Mouse (Mus musculus): ENCODE results near the gene Tubg2. TPM values are rescaled to one million over a fixed set of nuclear protein-coding genes. Genes with fewer than 3 reads are reported as not detected.
"Not testable (repeated sequence)": the region's sequence is repeated elsewhere in the genome, so short reads cannot be mapped to it uniquely, and the experiment has no call there.

The Tubg2 gene
- polyA plus RNA-seq, 1 experiment: not detected

GRCm38 (mm10) chr11:101119761-101120544 lies 35.8 kb upstream of the Tubg2 start, which contains the start of the genes Retreg3 and Tubg1:
TSS of gene Retreg3 (minus strand) at chr11:101119893.
TSS of gene Tubg1 (plus strand) at chr11:101119938.
- peaks cover 18% of the 10 kb centered on the region for H3K4me1 ChIP-seq (ENCODE audit: control insufficient read depth, insufficient read depth, low read length)
- H3K4me3 ChIP-seq (ENCODE audit: insufficient read depth, low read depth, low read length): peak within 1 kb of the TSS; percentile 76
- TF ChIP-seq CTCF (IDR thresholded peaks at IDR 0.05; ENCODE audit: insufficient read depth, low read depth, low read length): no peak
- TF ChIP-seq POLR2A (IDR thresholded peaks at IDR 0.05; ENCODE audit: insufficient read depth, low read depth, low read length): peak; percentile 96
- peak within 1 kb of the TSS; percentile 68 for H3K27ac ChIP-seq (ENCODE audit: insufficient read depth, low read depth, low read length)
- WGBS: under 1% methylated on average over 61 of the region's 61 CpGs

DNA sequence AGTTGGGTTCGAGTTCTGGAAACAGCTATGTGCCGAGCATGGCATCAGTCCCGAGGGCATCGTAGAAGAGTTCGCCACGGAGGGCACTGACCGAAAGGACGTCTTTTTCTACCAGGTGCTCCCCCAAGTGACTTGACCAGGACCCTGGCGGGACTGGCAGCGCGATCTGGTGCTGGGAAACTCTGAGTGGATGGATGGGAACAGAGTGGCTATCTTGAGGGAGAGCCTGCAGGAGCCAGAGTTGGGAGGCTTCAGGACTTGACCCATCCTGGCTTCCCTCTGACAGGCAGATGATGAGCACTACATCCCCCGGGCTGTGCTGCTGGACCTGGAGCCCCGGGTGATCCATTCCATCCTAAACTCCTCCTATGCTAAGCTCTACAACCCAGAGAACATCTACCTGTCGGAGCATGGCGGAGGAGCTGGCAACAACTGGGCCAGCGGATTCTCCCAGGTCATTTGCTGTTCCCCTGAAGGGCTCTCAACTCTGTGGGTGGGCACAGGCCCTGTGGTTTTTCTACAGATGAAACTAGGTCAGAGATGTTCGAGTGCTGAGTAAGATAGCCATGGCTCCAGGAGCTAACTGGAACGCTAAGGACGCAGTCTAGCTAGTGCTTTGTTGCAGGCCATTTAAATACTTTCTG lies 35.0 kb upstream of the Tubg2 start:
- no peak for TF ChIP-seq CTCF (IDR thresholded peaks at IDR 0.05; ENCODE audit: insufficient read depth, low read depth, low read length)
- no peak for TF ChIP-seq POLR2A (IDR thresholded peaks at IDR 0.05; ENCODE audit: insufficient read depth, low read depth, low read length)
- H3K27ac ChIP-seq (ENCODE audit: insufficient read depth, low read depth, low read length): peak overlapping the region; percentile 68; the same call in 1 of the 2 replicates
- H3K4me3 ChIP-seq (ENCODE audit: insufficient read depth, low read depth, low read length): peak overlapping the region; percentile 76
- peaks cover 16% of the 10 kb centered on the region for H3K4me1 ChIP-seq (ENCODE audit: control insufficient read depth, insufficient read depth, low read length)
- 15% methylated on average over 19 of the region's 19 CpGs for WGBS

GRCm38 (mm10) chr11:101124494-101124893 lies 31.2 kb upstream of the Tubg2 start:
- 94% methylated on average over 8 of the region's 8 CpGs for WGBS
- H3K4me3 ChIP-seq (ENCODE audit: insufficient read depth, low read depth, low read length); H3K4me1 ChIP-seq (ENCODE audit: control insufficient read depth, insufficient read depth, low read length); H3K27ac ChIP-seq (ENCODE audit: insufficient read depth, low read depth, low read length): not testable (repeated sequence)

DNA sequence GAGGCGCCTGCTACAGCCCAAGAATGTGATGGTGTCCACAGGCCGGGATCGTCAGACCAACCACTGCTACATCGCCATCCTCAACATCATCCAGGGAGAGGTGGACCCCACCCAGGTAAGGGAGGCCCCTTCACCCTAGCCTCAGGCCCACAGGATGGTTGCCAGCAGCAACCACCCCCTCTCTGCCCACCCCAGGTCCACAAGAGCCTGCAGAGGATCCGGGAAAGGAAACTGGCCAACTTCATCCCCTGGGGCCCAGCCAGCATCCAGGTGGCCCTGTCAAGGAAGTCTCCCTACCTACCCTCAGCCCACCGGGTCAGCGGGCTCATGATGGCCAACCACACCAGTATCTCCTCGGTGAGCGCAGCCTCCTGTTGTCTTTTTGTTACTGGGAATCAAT lies 30.7 kb upstream of the Tubg2 start:
- not testable (repeated sequence) for H3K27ac ChIP-seq (ENCODE audit: insufficient read depth, low read depth, low read length); H3K4me3 ChIP-seq (ENCODE audit: insufficient read depth, low read depth, low read length); H3K4me1 ChIP-seq (ENCODE audit: control insufficient read depth, insufficient read depth, low read length)
- WGBS: 96% methylated on average over 9 of the region's 9 CpGs

- no peak overlapping the region for H3K27ac ChIP-seq (ENCODE audit: insufficient read depth, low read depth, low read length)
- 100% methylated on average over 1 of the region's 1 CpGs for WGBS
- TF ChIP-seq POLR2A (IDR thresholded peaks at IDR 0.05; ENCODE audit: insufficient read depth, low read depth, low read length): no peak
- TF ChIP-seq CTCF (IDR thresholded peaks at IDR 0.05; ENCODE audit: insufficient read depth, low read depth, low read length): no peak
- H3K4me3 ChIP-seq (ENCODE audit: insufficient read depth, low read depth, low read length): no peak overlapping the region
- H3K4me1 ChIP-seq (ENCODE audit: control insufficient read depth, insufficient read depth, low read length): peaks cover 7% of the 10 kb centered on the region
These were observed 28.6 kb upstream of the Tubg2 start for GRCm38 (mm10) chr11:101127075-101127474.

- Histone ChIP-seq H3K4me3 (ENCODE audit: insufficient read depth, low read depth, low read length) (no peak overlapping the region), H3K27ac (ENCODE audit: insufficient read depth, low read depth, low read length) (no peak overlapping the region), H3K4me1 (ENCODE audit: control insufficient read depth, insufficient read depth, low read length) (peaks cover 7% of the 10 kb centered on the region)
- TF ChIP-seq POLR2A (IDR thresholded peaks at IDR 0.05; ENCODE audit: insufficient read depth, low read depth, low read length): no peak
- no peak for TF ChIP-seq CTCF (IDR thresholded peaks at IDR 0.05; ENCODE audit: insufficient read depth, low read depth, low read length)
- 84% methylated on average over 11 of the region's 11 CpGs for WGBS
These were observed 26.6 kb upstream of the Tubg2 start for GRCm38 (mm10) chr11:101128996-101129577.

DNA sequence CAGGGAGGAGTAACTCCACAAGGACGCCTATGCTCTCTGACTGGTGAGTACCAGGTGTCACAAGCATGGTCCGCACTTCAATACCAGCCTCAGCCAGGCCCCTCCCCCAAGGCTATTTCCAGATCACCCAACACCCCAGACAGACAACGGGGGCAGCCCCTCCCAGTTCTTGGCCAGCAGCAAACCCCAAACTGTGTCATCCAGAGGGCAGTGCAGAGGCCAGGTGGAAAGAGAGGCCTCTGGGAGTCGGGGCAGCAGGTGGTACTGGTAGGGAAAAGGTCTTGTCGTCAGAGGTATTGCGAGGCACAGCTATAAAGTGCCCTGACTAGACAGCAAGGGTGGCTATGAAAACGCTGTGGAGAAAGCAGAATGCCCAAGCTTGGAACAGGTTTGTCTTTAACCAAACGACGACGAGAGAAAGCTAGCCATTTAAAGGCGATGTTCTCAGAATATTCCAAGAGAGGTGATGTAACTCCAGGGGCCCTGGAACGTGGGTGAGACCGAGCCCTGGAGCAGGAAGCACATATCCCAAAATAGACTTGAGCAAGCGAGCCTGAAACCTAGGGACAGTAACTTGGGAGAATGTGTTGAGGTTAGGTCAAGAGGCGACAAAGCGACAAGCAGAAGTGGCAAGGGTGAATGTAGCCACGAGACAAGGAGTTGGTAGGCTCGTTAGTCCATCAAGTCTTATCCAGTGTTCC lies 25.5 kb upstream of the Tubg2 start:
- H3K4me3 ChIP-seq (ENCODE audit: insufficient read depth, low read depth, low read length): no peak overlapping the region
- 46% methylated on average over 18 of the region's 18 CpGs for WGBS
- TF ChIP-seq POLR2A (IDR thresholded peaks at IDR 0.05; ENCODE audit: insufficient read depth, low read depth, low read length): no peak
- TF ChIP-seq CTCF (IDR thresholded peaks at IDR 0.05; ENCODE audit: insufficient read depth, low read depth, low read length): no peak
- H3K4me1 ChIP-seq (ENCODE audit: control insufficient read depth, insufficient read depth, low read length): peaks cover 7% of the 10 kb centered on the region
- no peak overlapping the region for H3K27ac ChIP-seq (ENCODE audit: insufficient read depth, low read depth, low read length)

DNA sequence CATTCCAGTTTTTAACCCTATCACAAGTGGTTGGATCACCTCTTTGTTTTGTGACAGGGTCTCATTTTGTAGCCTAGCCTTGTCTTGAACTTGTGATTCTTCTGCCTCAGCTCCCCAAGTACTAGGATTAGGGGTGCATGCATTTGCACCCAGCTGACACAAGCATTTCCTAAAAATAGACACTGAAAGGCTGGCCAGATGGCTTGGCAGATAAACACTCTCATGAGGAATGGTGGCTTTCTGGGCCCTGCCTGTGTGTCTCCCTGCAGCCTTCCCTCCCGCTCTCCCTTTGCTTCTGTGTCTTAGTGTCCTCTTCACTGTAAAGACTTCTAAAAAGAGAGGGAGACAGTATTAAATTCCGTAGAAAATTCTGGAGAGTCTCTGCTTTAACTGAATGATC lies 24.5 kb upstream of the Tubg2 start:
- Histone ChIP-seq H3K27ac (ENCODE audit: insufficient read depth, low read depth, low read length) (no peak overlapping the region), H3K4me1 (ENCODE audit: control insufficient read depth, insufficient read depth, low read length) (peaks cover 7% of the 10 kb centered on the region), H3K4me3 (ENCODE audit: insufficient read depth, low read depth, low read length) (no peak overlapping the region)
- 85% methylated on average over 2 of the region's 2 CpGs for WGBS
- TF ChIP-seq CTCF (IDR thresholded peaks at IDR 0.05; ENCODE audit: insufficient read depth, low read depth, low read length) (no peak), POLR2A (IDR thresholded peaks at IDR 0.05; ENCODE audit: insufficient read depth, low read depth, low read length) (no peak)

DNA sequence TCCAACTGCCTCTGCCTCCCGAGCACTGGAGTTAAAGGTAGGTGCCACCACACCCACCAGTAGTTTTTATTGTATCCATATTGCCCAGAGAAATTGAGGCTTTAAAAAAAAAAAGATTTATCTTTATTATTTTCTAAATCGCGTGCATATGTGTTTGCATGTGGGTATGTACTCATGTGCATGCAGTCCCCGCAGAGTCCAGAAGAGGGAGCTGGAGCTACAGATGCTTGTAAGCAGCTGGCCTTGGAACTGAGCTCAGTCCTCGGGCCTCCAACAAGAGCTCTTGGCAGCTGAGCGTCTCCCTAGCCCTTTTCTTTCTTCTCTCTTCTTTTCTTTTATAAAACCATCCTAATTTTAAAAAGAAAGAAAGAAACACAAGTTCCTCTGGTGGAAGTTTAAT lies 24.0 kb upstream of the Tubg2 start:
- TF ChIP-seq POLR2A (IDR thresholded peaks at IDR 0.05; ENCODE audit: insufficient read depth, low read depth, low read length): no peak
- TF ChIP-seq CTCF (IDR thresholded peaks at IDR 0.05; ENCODE audit: insufficient read depth, low read depth, low read length): no peak
- Histone ChIP-seq H3K4me1 (ENCODE audit: control insufficient read depth, insufficient read depth, low read length) (peaks cover 7% of the 10 kb centered on the region), H3K4me3 (ENCODE audit: insufficient read depth, low read depth, low read length) (no peak overlapping the region), H3K27ac (ENCODE audit: insufficient read depth, low read depth, low read length) (no peak overlapping the region)
- 79% methylated on average over 6 of the region's 6 CpGs for WGBS
